Mouse (Mus musculus): ENCODE data around the gene Raf1. TPM values are rescaled to one million over a fixed set of nuclear protein-coding genes. Genes with fewer than 3 reads are reported as not detected.

The Raf1 gene
- polyA plus RNA-seq, 1 experiment: 89.1 TPM

DNA sequence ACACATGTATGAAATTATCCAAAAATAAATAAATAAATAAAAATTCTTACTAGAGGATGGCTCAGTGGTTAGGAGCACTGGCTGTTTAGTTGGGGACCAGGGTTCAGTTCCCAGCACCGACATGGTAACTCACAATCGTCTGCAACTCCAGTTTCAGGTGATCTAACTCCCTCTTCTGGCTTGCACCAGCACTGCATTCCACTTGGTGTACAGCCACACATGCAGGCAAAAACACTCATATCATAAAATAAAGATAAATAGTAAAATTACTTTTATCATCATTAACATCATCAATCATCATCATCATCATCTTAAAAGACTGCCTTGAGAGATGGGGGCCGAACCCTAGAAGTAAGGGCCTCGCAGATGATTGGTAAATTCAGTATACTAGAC lies 75.1 kb downstream of the Raf1 start:
- Histone ChIP-seq H3K27ac (ENCODE audit: insufficient read depth, low read depth, low read length) (no peak overlapping the region), H3K4me3 (ENCODE audit: insufficient read depth, low read length) (no peak overlapping the region), H3K4me1 (ENCODE audit: control insufficient read depth, insufficient read depth, low read length) (peaks cover 11% of the 10 kb centered on the region; the same call in 1 of the 2 replicates)
- TF ChIP-seq CTCF (IDR thresholded peaks at IDR 0.05; ENCODE audit: low read depth, low read length): no peak
- no peak for TF ChIP-seq POLR2A (IDR thresholded peaks at IDR 0.05; ENCODE audit: borderline replicate concordance, low read depth, low read length)

DNA sequence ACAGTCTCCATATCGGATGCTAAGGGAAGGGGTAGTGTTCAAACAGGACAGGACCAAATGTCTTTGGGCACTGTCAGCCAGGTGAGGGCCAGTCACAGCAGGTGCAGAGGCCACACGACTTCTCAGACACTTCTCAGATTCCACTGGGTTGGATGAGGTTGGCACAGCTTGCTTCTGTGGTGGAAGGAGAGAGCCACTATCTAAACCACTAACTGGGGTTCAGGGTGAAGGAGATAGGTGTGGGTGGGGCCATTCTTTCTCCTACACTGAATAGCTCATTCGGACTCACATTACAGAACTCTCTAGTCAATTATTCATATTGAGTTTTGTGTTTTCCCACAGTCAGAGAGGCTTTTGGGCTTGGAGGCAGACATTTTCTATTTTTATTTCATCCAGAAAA lies 80.8 kb downstream of the Raf1 start:
- H3K27ac ChIP-seq (ENCODE audit: insufficient read depth, low read depth, low read length): no peak overlapping the region

DNA sequence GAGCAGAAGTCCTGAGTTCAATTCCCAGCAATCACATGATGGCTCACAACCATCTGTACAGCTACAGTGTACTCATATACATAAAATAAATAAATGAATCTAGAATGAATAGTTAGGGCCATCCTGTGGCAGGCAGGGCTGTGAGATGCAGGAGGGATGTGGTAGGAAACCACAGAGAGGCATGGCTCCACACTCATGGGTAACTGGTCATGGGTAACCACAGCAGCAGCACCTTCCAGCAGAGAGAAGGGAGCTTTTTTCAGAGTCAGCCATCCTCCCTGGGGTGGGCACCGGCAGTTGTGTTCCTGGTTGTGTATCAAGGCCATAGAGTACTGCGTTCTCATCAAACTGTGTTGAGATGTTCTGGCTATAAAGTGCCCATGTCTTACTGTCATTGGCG lies 82.0 kb downstream of the Raf1 start:
- TF ChIP-seq CTCF (IDR thresholded peaks at IDR 0.05; ENCODE audit: low read depth, low read length) (no peak), POLR2A (IDR thresholded peaks at IDR 0.05; ENCODE audit: borderline replicate concordance, low read depth, low read length) (no peak)
- Histone ChIP-seq H3K27ac (ENCODE audit: insufficient read depth, low read depth, low read length) (no peak overlapping the region), H3K4me3 (ENCODE audit: insufficient read depth, low read length) (no peak overlapping the region), H3K4me1 (ENCODE audit: control insufficient read depth, insufficient read depth, low read length) (no peaks in the 10 kb centered on the region)

More for the DNA sequence above, 80.8 kb downstream of the Raf1 start:
- Histone ChIP-seq H3K4me1 (ENCODE audit: control insufficient read depth, insufficient read depth, low read length) (no peaks in the 10 kb centered on the region), H3K4me3 (ENCODE audit: insufficient read depth, low read length) (no peak overlapping the region)
- TF ChIP-seq CTCF (IDR thresholded peaks at IDR 0.05; ENCODE audit: low read depth, low read length) (no peak), POLR2A (IDR thresholded peaks at IDR 0.05; ENCODE audit: borderline replicate concordance, low read depth, low read length) (no peak)

DNA sequence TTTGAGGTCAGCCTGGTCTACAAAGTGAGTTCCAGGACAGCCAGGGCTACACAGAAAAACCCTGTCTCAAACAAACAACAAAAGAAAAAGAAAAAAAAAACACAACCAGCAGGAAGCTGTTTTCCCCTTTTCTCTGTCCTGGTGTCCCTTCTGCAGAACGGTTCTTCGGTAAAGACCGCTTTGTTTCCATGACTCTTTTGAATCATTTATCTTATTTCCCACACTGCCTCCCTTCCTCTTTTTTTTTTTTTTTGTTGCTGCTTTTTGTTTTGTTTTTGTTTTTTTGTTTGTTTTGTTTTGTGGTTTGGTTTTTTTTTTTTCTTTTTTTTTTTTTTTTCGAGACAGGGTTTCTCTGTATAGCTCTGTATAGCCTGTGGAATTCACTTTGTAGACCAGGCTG lies 83.2 kb downstream of the Raf1 start:
- Histone ChIP-seq H3K4me3 (ENCODE audit: insufficient read depth, low read length) (no peak overlapping the region), H3K27ac (ENCODE audit: insufficient read depth, low read depth, low read length) (no peak overlapping the region), H3K4me1 (ENCODE audit: control insufficient read depth, insufficient read depth, low read length) (no peaks in the 10 kb centered on the region)
- TF ChIP-seq CTCF (IDR thresholded peaks at IDR 0.05; ENCODE audit: low read depth, low read length): no peak
- TF ChIP-seq POLR2A (IDR thresholded peaks at IDR 0.05; ENCODE audit: borderline replicate concordance, low read depth, low read length): no peak

DNA sequence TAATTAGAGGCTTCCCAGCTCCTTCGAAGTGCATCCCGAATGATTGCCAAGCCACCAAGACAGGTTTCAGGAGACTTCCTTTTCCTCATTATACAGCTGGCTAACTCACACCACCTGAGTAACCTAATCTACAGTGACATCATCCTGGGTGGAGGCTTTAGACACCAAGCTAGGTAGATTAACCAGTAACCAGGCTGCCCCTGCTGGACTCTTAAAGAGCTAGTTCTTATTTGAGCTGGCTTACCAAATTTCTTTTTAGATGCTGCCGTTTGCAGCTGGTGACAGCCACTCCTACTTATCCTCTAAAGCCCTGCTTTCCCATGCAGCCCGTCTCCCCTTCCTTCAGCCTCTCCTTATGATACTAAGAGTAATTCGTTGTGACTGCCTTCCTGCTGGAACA lies 84.0 kb downstream of the Raf1 start, which contains the start of gene Mkrn2os:
Mkrn2os (minus strand) TSS at position 119 of the 400 bp plus-strand sequence.
- Histone ChIP-seq H3K4me3 (ENCODE audit: insufficient read depth, low read length) (no peak within 1 kb of the TSS), H3K27ac (ENCODE audit: insufficient read depth, low read depth, low read length) (no peak within 1 kb of the TSS), H3K4me1 (ENCODE audit: control insufficient read depth, insufficient read depth, low read length) (no peaks in the 10 kb centered on the region)
- TF ChIP-seq CTCF (IDR thresholded peaks at IDR 0.05; ENCODE audit: low read depth, low read length): no peak
- no peak for TF ChIP-seq POLR2A (IDR thresholded peaks at IDR 0.05; ENCODE audit: borderline replicate concordance, low read depth, low read length)

DNA sequence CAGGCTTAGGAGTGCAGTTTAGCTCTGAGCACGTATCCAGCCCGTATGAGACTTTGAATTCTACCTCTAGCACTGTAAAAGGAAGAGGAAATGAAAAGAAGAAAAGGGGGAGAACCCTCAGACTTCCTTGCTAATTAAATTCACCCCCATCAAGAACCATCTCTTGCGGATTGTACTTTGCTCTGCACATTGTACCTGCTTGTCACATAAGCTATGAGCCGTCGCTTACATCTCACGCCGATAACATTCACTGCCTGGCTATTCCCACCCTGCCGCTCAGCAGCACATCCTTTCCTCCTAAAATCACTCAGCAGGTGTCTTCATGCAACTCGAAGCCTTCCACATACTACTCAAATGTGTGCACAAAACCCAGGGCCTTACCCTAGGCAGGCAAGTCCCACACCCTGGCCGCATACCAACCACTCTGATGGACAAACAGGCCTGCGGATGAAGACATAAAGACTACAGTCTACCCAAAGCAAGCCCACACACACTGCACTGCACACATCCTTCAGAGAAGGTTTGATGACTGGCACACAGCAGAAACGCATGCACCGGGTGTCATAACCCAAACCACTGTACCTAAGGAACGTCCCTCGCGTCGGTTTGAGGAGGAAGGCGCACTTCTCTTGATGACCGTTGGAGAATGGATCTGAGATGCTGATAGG lies 84.6 kb downstream of the Raf1 start:
- Histone ChIP-seq H3K4me3 (ENCODE audit: insufficient read depth, low read length) (no peak overlapping the region), H3K4me1 (ENCODE audit: control insufficient read depth, insufficient read depth, low read length) (no peaks in the 10 kb centered on the region), H3K27ac (ENCODE audit: insufficient read depth, low read depth, low read length) (no peak overlapping the region)
- TF ChIP-seq POLR2A (IDR thresholded peaks at IDR 0.05; ENCODE audit: borderline replicate concordance, low read depth, low read length) (no peak), CTCF (IDR thresholded peaks at IDR 0.05; ENCODE audit: low read depth, low read length) (no peak)

DNA sequence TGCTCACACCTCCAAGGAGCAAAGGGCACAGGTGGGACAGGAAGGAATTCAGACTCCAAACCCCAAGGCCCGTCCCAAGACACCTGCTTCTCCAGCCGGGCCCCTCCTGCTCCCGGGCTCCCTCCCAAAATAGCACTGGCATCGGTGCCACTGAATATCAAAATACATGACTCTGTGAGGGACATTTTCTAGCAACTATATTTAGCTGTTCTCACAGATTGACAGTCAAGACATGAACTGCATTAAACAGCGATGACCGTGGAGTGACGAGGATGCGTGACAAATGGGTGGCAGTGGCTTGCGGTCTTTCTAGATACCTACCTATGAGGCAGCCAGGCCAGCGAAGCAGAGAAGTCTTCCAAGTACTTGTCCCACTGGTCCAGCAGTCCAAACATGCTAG lies 90.1 kb downstream of the Raf1 start:
- H3K4me3 ChIP-seq (ENCODE audit: insufficient read depth, low read length): no peak overlapping the region
- no peak overlapping the region for H3K27ac ChIP-seq (ENCODE audit: insufficient read depth, low read depth, low read length)
- H3K4me1 ChIP-seq (ENCODE audit: control insufficient read depth, insufficient read depth, low read length): no peaks in the 10 kb centered on the region
- TF ChIP-seq CTCF (IDR thresholded peaks at IDR 0.05; ENCODE audit: low read depth, low read length): no peak
- TF ChIP-seq POLR2A (IDR thresholded peaks at IDR 0.05; ENCODE audit: borderline replicate concordance, low read depth, low read length): no peak

DNA sequence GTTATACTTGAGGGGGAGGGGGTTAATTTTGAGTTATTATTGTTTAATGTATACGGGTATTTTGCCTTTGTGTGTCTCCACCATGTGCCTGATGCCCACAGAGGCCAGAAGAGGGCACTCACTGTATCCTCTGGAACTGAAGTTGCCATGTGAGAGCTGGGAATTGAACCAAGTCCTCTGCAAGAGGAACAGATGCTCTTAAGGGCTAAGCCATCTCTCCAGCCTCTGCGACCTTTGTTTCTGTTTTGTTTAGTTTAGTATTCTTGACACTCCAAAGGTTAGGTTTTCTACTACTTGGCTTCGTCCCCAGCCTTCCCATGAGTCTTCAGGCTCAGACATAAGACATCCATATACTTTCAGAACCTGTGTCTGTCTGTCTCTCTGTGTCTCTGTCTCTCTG lies 92.3 kb downstream of the Raf1 start:
- no peak overlapping the region for H3K4me3 ChIP-seq (ENCODE audit: insufficient read depth, low read length)
- no peak overlapping the region for H3K27ac ChIP-seq (ENCODE audit: insufficient read depth, low read depth, low read length)
- TF ChIP-seq CTCF (IDR thresholded peaks at IDR 0.05; ENCODE audit: low read depth, low read length): no peak
- TF ChIP-seq POLR2A (IDR thresholded peaks at IDR 0.05; ENCODE audit: borderline replicate concordance, low read depth, low read length): no peak
- H3K4me1 ChIP-seq (ENCODE audit: control insufficient read depth, insufficient read depth, low read length): no peaks in the 10 kb centered on the region

DNA sequence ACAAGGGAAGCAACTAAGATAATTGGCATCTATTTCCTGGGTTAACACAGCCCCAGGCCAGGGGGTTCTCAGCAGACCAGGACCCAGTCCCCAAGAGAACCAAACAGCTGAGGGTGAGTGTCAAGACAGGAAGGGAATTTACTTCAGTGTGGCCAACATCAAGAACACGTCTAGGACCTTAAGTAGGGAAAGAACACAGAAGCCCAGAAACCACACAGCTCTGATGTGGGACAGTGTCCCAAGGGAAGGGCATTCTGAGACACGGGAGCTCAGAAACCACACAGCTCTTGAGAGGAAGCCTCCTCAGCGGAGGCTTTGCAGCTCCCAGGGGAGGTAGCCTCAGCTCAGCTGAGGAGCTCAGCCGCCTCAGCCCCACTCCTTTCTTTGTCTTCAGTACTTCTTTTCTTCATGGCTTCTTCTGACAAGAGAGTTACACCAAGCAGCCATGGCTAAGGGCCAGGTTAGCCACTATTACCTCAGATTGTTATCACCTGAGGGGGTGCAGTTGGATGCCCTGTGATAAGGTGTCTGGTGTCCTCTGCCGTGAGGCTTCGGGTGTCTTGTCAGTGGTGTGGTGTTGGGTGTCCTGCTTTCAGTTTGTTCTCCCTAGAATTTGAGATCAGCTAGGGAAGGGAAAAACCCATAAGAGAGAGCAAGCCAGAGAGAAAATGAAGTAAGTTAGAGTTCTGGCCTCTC lies 92.9 kb downstream of the Raf1 start:
- no peak for TF ChIP-seq POLR2A (IDR thresholded peaks at IDR 0.05; ENCODE audit: borderline replicate concordance, low read depth, low read length)
- TF ChIP-seq CTCF (IDR thresholded peaks at IDR 0.05; ENCODE audit: low read depth, low read length): no peak
- H3K27ac ChIP-seq (ENCODE audit: insufficient read depth, low read depth, low read length): no peak overlapping the region
- H3K4me3 ChIP-seq (ENCODE audit: insufficient read depth, low read length): no peak overlapping the region
- H3K4me1 ChIP-seq (ENCODE audit: control insufficient read depth, insufficient read depth, low read length): no peaks in the 10 kb centered on the region
